Mouse (Mus musculus) neural tube, embryonic 15.5 days (tissue): ENCODE results near the gene Eif4e. TPM values are rescaled to one million over a fixed set of nuclear protein-coding genes. Genes with fewer than 3 reads are reported as not detected.
A peak's percentile ranks its signal among the peaks of the same experiment; 100 is the strongest.

Experiments
- ATAC-seq: fragments of 200-750 bp; cut with Nextera tagmentation; 2 replicates; pipeline ENCODE4 v1.8.0; 2017; ENCODE audit warnings: mild to moderate bottlenecking, moderate TSS enrichment, moderate library complexity; ENCODE audit not compliant: low FRiP score
- H3K27ac ChIP-seq: fragments of 300-500 bp; sonication (generic); replicated peaks from 2 replicates; pipeline ENCODE4 v1.5.1; 2015; ENCODE audit warnings: mild to moderate bottlenecking, inconsistent platforms
- H3K27me3 ChIP-seq: fragments of 300-500 bp; sonication (generic); replicated peaks from 2 replicates; pipeline ENCODE4 v1.6.1; 2015; ENCODE audit warnings: inconsistent platforms
- H3K36me3 ChIP-seq: fragments of 300-500 bp; sonication (generic); 2 replicates; pipeline ENCODE4 v1.6.1; 2015; ENCODE audit warnings: inconsistent platforms
- H3K4me1 ChIP-seq: fragments of 300-500 bp; sonication (generic); 2 replicates; pipeline ENCODE4 v1.6.1; 2015; ENCODE audit warnings: inconsistent platforms
- H3K4me2 ChIP-seq: fragments of 300-500 bp; sonication (generic); 2 replicates; pipeline ENCODE4 v1.6.1; 2015; ENCODE audit warnings: inconsistent platforms, mild to moderate bottlenecking, moderate library complexity
- H3K4me3 ChIP-seq: fragments of 300-500 bp; sonication (generic); replicated peaks from 2 replicates; pipeline ENCODE4 v1.5.1; 2015; ENCODE audit warnings: mild to moderate bottlenecking, inconsistent platforms
- H3K9ac ChIP-seq: fragments of 300-500 bp; sonication (generic); replicated peaks from 2 replicates; pipeline ENCODE4 v1.6.1; 2015; ENCODE audit warnings: mild to moderate bottlenecking, inconsistent platforms
- H3K9me3 ChIP-seq: fragments of 300-500 bp; sonication (generic); replicated peaks from 2 replicates; pipeline ENCODE4 v1.6.1; 2016; ENCODE audit warnings: inconsistent platforms
- WGBS: fragments of 180-500 bp; shearing (Covaris S2); methylation state at CpG from one replicate; pipeline ENCODE4 v1.1.7; 2015; ENCODE audit warnings: mixed read lengths; 5-methylcytosine and 5-hydroxymethylcytosine counted together
- polyA plus RNA-seq: library from polyadenylated mRNA; unstranded; fragments of >200 nt; fragmentation: Nextera tagmentation; extraction: Ambion mirVana; gene quantifications from 2 replicates; pipeline ENCODE4 v1.2.1, GENCODE M21; 2015

The Eif4e gene
- 320 and 328 TPM in 2 replicates for polyA plus RNA-seq

DNA sequence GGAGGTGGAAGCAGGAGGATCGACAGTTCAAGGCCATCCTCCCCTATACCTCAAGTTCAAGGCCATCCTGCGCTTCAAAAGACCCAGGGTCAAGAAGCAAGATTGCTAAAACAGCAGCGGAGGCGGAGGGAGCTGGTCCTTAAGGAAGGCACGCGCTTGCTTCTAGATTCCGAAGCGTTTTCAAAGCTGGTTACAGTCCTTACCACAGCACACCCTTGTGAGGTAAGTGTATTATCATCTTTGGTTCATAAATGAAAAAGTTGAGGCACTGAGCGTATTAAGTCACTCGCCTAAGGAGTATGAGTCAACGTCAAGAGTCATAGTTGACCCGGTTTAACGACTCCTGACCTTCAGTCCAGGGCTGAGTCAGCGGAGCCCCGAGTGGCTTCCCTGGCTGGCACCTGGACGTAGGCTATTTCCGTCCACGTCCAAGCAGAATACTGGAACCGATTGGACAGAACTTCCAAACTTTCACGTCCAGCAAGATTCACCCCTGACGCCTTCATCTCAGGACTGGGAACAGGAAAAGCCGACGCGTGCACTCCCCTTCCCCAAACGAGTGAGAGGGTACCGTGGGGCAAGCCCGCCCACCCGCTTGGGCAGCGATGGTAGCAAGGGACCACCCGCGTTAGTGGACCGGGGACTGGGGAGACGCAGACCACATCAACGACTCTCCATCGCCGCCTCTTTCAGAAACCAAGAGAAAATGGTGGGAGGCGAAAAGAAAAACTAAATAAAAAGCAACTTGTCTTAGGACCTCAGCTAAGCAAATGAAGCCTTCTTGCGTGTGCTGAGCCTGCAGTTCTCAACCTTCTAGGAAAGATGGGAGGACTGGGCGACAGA lies at the start of gene Eif4e:
Eif4e (plus strand) TSS at position 107 of the 843 bp plus-strand sequence.
- Histone ChIP-seq H3K9ac (peak within 1 kb of the TSS; percentile 49), H3K27me3 (no peaks in the 10 kb centered on the region), H3K4me1 (peaks cover 31% of the 10 kb centered on the region), H3K27ac (peak within 1 kb of the TSS; percentile 82), H3K4me2 (peak within 1 kb of the TSS; percentile 82), H3K9me3 (no peaks in the 10 kb centered on the region), H3K36me3 (no peaks in the 10 kb centered on the region), H3K4me3 (peak within 1 kb of the TSS; percentile 99)
- peak; percentile 34 for ATAC-seq
- WGBS = 4% methylated on average over 39 of the region's 39 CpGs

DNA sequence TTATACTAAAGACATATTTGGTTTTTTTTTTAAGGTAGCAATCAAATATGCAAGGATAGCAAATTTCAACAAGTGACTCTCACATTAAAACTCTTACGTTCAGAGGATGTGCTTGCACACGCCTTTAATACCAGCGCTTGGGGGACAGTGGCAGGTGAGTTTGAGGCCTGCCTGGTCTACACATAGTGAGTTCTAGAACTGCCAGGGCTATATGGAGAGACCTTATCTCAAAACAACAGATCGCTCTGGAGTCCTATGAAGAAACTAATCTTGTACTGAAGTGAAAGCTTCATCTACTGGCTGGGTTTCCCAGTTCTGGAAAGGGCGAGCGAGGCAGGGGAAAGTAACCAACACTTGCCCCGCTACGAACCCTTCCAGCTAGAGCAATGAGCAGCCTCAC lies 46.5 kb upstream of the Eif4e start:
- H3K9ac ChIP-seq = no peak overlapping the region
- no peak overlapping the region for H3K4me3 ChIP-seq
- H3K4me2 ChIP-seq = no peak overlapping the region
- H3K9me3 ChIP-seq = no peaks in the 10 kb centered on the region
- H3K27me3 ChIP-seq = no peaks in the 10 kb centered on the region
- no peak overlapping the region for H3K27ac ChIP-seq
- peaks cover 23% of the 10 kb centered on the region for H3K36me3 ChIP-seq
- H3K4me1 ChIP-seq = peaks cover 3% of the 10 kb centered on the region; the same call in 1 of the 2 replicates
- ATAC-seq = no peak
- WGBS = 98% methylated on average over 8 of the region's 8 CpGs

DNA sequence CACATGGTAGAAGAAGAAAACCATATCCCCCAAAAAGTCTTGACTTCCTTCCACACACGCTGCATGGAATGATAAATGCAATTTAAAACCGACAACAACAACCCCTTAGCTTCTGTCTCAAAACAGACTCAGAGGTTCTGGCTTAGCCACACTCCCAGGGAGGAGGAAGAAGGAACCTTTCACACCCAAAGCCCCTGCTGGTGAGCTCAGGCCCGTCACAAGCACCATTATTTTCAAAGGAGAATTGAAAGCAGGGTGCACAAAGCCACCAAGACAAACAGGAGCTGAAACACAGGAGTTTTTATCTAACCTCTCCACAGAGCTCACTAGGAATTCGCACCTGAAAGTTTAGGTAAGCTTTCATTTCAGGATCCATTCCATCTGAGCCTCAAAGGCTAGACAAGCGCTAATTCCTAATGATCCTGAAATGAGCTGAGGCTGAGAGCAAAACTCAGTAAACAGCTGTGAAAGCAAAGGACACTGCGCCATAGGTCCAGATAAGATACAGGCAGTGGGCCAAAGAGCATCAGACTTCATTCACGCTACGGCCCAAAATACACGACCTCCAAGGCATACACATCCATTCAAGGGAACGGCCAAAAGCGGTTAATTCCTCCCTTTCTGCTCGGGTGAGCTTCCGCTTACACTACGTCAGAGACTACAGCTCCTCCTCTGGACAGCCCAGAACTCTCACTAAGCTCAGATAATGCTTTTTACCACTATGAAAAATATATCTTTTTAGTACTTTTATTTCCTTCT lies 44.3 kb upstream of the Eif4e start:
- H3K4me1 ChIP-seq = peaks cover 3% of the 10 kb centered on the region; the same call in 1 of the 2 replicates
- no peak overlapping the region for H3K27ac ChIP-seq
- H3K27me3 ChIP-seq = no peaks in the 10 kb centered on the region
- H3K9ac ChIP-seq = no peak overlapping the region
- no peak overlapping the region for H3K4me3 ChIP-seq
- ATAC-seq = no peak
- H3K36me3 ChIP-seq = peaks cover 28% of the 10 kb centered on the region
- H3K4me2 ChIP-seq = no peak overlapping the region
- no peaks in the 10 kb centered on the region for H3K9me3 ChIP-seq
- 61% methylated on average over 14 of the region's 14 CpGs for WGBS

GRCm38 (mm10) chr3:138483240-138483639 lies 42.7 kb upstream of the Eif4e start:
- Histone ChIP-seq H3K9ac (no peak overlapping the region), H3K9me3 (no peaks in the 10 kb centered on the region), H3K4me3 (no peak overlapping the region), H3K27me3 (no peaks in the 10 kb centered on the region), H3K27ac (no peak overlapping the region), H3K4me1 (peaks cover 12% of the 10 kb centered on the region), H3K4me2 (no peak overlapping the region), H3K36me3 (peaks cover 28% of the 10 kb centered on the region)
- ATAC-seq = no peak
- WGBS = 87% methylated on average over 2 of the region's 2 CpGs

- H3K9ac ChIP-seq = peak overlapping the region; percentile 78
- no peaks in the 10 kb centered on the region for H3K27me3 ChIP-seq
- peaks cover 9% of the 10 kb centered on the region for H3K36me3 ChIP-seq
- peak; percentile 58 for ATAC-seq
- WGBS = under 1% methylated on average over 57 of the region's 61 CpGs
- peak overlapping the region; percentile 67 for H3K4me2 ChIP-seq
- peaks cover 15% of the 10 kb centered on the region for H3K4me1 ChIP-seq
- no peaks in the 10 kb centered on the region for H3K9me3 ChIP-seq
- H3K4me3 ChIP-seq = peak overlapping the region; percentile 85
- H3K27ac ChIP-seq = peak overlapping the region; percentile 84
These were observed 37.2 kb upstream of the Eif4e start for GRCm38 (mm10) chr3:138488584-138489326.

DNA sequence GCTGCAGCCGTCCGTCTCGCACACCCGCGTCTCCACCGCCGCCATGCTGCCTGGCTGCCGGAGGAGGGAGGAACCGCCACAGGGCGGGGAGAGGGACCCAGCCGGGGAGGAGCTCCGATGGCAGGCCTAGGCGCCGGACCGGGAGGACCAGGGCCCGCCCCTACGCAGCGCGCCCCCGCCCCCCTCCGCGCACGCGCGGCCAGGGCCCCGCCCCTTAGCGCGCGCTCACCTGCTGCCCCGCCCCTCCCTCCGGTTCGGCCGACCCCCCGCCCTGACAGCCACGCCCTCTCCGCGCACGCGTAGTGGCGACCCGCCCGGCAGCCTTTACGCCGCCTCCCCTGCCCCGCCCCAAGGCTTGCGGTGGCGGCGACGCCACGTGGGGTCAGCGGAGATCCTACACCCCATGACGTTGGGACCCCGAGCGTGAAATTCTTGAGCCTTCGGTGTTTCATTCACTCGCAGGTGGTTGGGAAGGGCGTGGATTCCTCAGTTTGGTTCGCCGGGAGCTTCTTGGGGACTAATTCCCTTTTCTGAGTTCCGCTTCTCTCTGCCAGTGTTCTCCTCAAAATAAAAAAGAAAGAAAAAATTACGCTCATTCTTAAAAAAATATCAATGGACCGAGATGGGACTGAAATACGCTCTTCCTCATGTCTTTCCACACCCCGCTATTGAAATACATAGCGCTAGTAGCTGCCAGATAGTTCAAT lies 36.5 kb upstream of the Eif4e start, which contains the start of gene Metap1:
Metap1 (minus strand) TSS at position 189 of the 707 bp plus-strand sequence.
- Histone ChIP-seq H3K4me2 (peak within 1 kb of the TSS; percentile 67), H3K36me3 (peaks cover 8% of the 10 kb centered on the region), H3K4me1 (peaks cover 15% of the 10 kb centered on the region), H3K9me3 (no peaks in the 10 kb centered on the region), H3K27ac (peak within 1 kb of the TSS; percentile 84), H3K9ac (peak within 1 kb of the TSS; percentile 78), H3K4me3 (peak within 1 kb of the TSS; percentile 85), H3K27me3 (no peaks in the 10 kb centered on the region)
- under 1% methylated on average over 64 of the region's 65 CpGs for WGBS
- ATAC-seq = peak; percentile 98

GRCm38 (mm10) chr3:138490034-138490337 lies 36.0 kb upstream of the Eif4e start:
- Histone ChIP-seq H3K4me3 (peak overlapping the region; percentile 85), H3K36me3 (peaks cover 4% of the 10 kb centered on the region), H3K4me2 (peak overlapping the region; percentile 67), H3K9me3 (no peaks in the 10 kb centered on the region), H3K4me1 (peaks cover 15% of the 10 kb centered on the region), H3K27me3 (no peaks in the 10 kb centered on the region), H3K9ac (peak overlapping the region; percentile 59), H3K27ac (no peak overlapping the region; the same call in 1 of the 2 replicates)
- WGBS = 29% methylated on average over 6 of the region's 6 CpGs
- ATAC-seq = peak; percentile 36; the same call in 1 of the 2 replicates

GRCm38 (mm10) chr3:138493668-138494067 lies 32.3 kb upstream of the Eif4e start:
- no peak for ATAC-seq

DNA sequence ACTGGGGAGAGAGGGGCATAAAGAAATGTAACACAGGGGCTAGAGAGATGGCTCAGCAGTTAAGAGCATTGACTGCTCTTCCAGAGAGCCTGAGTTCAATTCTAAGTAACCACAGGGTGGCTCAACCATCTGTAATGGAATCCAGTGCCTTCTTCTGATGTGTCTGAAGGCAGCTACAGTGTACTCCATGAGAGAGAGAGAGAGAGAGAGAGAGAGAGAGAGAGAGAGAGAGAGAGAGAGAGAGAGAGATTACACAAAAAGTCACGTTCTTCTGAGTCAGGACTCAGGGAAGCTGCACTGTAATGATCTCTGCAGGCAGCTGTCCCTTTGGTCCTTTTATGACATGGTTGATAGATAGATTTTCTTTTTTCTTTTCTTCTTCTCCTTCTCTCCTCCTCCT lies 31.4 kb upstream of the Eif4e start:
- no peak overlapping the region for H3K4me2 ChIP-seq
- no peak for ATAC-seq
- H3K36me3 ChIP-seq = no peaks in the 10 kb centered on the region
- H3K4me3 ChIP-seq = no peak overlapping the region
- H3K9me3 ChIP-seq = no peaks in the 10 kb centered on the region
- 33% methylated on average over 1 of the region's 1 CpGs for WGBS
- H3K4me1 ChIP-seq = peaks cover 3% of the 10 kb centered on the region; the same call in 1 of the 2 replicates
- no peaks in the 10 kb centered on the region for H3K27me3 ChIP-seq
- no peak overlapping the region for H3K27ac ChIP-seq
- H3K9ac ChIP-seq = no peak overlapping the region

More at GRCm38 (mm10) chr3:138493668-138494067, 32.3 kb upstream of the Eif4e start:
- Histone ChIP-seq H3K4me2 (no peak overlapping the region), H3K4me1 (peaks cover 3% of the 10 kb centered on the region; the same call in 1 of the 2 replicates), H3K9ac (no peak overlapping the region), H3K27me3 (no peaks in the 10 kb centered on the region), H3K4me3 (no peak overlapping the region), H3K27ac (no peak overlapping the region), H3K36me3 (no peaks in the 10 kb centered on the region), H3K9me3 (no peaks in the 10 kb centered on the region)
- WGBS = 92% methylated on average over 3 of the region's 3 CpGs

- no peaks in the 10 kb centered on the region for H3K36me3 ChIP-seq
- no peaks in the 10 kb centered on the region for H3K9me3 ChIP-seq
- 87% methylated on average over 11 of the region's 11 CpGs for WGBS
- no peak overlapping the region for H3K4me2 ChIP-seq
- H3K9ac ChIP-seq = no peak overlapping the region
- no peaks in the 10 kb centered on the region for H3K27me3 ChIP-seq
- H3K27ac ChIP-seq = no peak overlapping the region
- no peaks in the 10 kb centered on the region for H3K4me1 ChIP-seq
- H3K4me3 ChIP-seq = no peak overlapping the region
- no peak for ATAC-seq
These were observed 30.5 kb upstream of the Eif4e start for GRCm38 (mm10) chr3:138495166-138496145.
